Mouse (Mus musculus): ENCODE results near the gene Gm5538. TPM values are rescaled to one million over a fixed set of nuclear protein-coding genes. Genes with fewer than 3 reads are reported as not detected.
A peak's percentile ranks its signal among the peaks of the same experiment; 100 is the strongest.

Gm5538 gene
- total and polyA plus RNA-seq, 3 experiments = not detected

DNA sequence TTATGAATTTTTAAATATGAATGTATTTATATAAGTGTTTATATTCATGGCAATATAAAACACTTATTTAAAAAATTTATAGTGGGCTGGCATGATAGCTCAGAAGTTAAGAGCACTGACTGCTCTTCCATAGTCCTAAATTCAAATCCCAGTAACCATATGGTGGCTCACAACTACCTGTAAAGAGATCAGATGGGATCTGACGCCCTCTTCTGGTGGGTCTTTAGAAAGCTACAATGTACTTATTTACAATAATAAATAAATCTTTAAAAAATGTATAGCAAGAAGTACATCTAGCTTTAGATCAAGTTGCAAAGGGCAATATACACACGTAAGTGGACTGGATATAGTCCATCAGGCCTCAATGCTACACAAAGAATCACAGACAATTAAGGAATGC is 14.6 kb downstream of the Gm5538 start:
- Histone ChIP-seq H3K9me3 (replicated peaks; ENCODE audit: insufficient read depth, low read length) (no peaks in the 10 kb centered on the region), H3K4me3 (ENCODE audit: control insufficient read depth in 1 of 2, insufficient read depth in 1 of 2, low read depth in 2 of 2, low read length in 2 of 2) (no peak overlapping the region), H3K36me3 (ENCODE audit: control insufficient read depth in 1 of 2, insufficient read depth in 2 of 2, low read length in 2 of 2) (no peaks in the 10 kb centered on the region), H3K27ac (ENCODE audit: control insufficient read depth, low read depth, low read length) (no peak overlapping the region), H3K9ac (ENCODE audit: control insufficient read depth, low read depth, low read length, poor library complexity, severe bottlenecking) (no peak overlapping the region), H3K79me2 (ENCODE audit: control insufficient read depth, insufficient read depth, low read length, poor library complexity) (no peaks in the 10 kb centered on the region), H3K4me1 (ENCODE audit: control insufficient read depth in 1 of 2, insufficient read depth in 2 of 2, low read length in 2 of 2) (no peaks in the 10 kb centered on the region), H3K27me3 (ENCODE audit: control insufficient read depth in 1 of 2, insufficient read depth in 2 of 2, low read length in 2 of 2) (no peaks in the 10 kb centered on the region)
- TF ChIP-seq MAZ (IDR thresholded peaks at IDR 0.05; ENCODE audit: low read depth, low read length) (no peak), BHLHE40 (IDR thresholded peaks at IDR 0.05; ENCODE audit: borderline replicate concordance, low read depth, low read length) (no peak), SMC3 (IDR thresholded peaks at IDR 0.05; ENCODE audit: low read depth, low read length) (peak; percentile 47), ZC3H11A (IDR thresholded peaks at IDR 0.05; ENCODE audit: low read depth, low read length) (peak; percentile 25), CTCF (IDR thresholded peaks at IDR 0.05 in 2 of 3, conservative IDR thresholded peaks at IDR 0.05 in 1 of 3; ENCODE audit: control insufficient read depth in 1 of 3, insufficient read depth in 1 of 3, low read depth in 2 of 3, low read length in 3 of 3, poor library complexity in 1 of 3, severe bottlenecking in 1 of 3) (peak in 1 of 3 experiments; percentile 38; a peak in 3 of 6 replicates), MAFK (IDR thresholded peaks at IDR 0.05; ENCODE audit: borderline replicate concordance, low read depth, low read length) (no peak), TAL1 (IDR thresholded peaks at IDR 0.05; ENCODE audit: low read length) (no peak), RAD21 (IDR thresholded peaks at IDR 0.05; ENCODE audit: low read depth, low read length) (peak; percentile 40), POLR2AphosphoS2 (IDR thresholded peaks at IDR 0.05; ENCODE audit: low read length) (no peak)
- peak; percentile 40 for DNase-seq (ENCODE audit: low read depth, low spot score)

Other genes with a start within 250 kb of the Gm5538 start
- not detected in 2 replicates for gene Gm8298, start 131.3 kb downstream of the Gm5538 start, total RNA-seq (2012; rRNA removed)
- not detected for gene Gm8298, start 131.3 kb downstream of the Gm5538 start, polyA plus RNA-seq (2012; ENCODE audit: insufficient read depth in 1 of 2, insufficient read length in 2 of 2, low read depth in 1 of 2, low replicate concordance in 2 of 2, missing spikeins in 1 of 2)
- not detected in 2 replicates for gene C130079G13Rik, start 195.4 kb downstream of the Gm5538 start, total RNA-seq (2012; rRNA removed)
- gene C130079G13Rik, start 195.4 kb downstream of the Gm5538 start, polyA plus RNA-seq (2012; ENCODE audit: insufficient read depth in 1 of 2, insufficient read length in 2 of 2, low read depth in 1 of 2, low replicate concordance in 2 of 2, missing spikeins in 1 of 2) = not detected

All from MEL (cell line).